Mouse (Mus musculus): ENCODE results near the gene Kri1. TPM values are rescaled to one million over a fixed set of nuclear protein-coding genes. Genes with fewer than 3 reads are reported as not detected.

Gene Kri1
- total and polyA plus RNA-seq, 3 experiments: 76.1 to 233 (median 199) TPM

DNA sequence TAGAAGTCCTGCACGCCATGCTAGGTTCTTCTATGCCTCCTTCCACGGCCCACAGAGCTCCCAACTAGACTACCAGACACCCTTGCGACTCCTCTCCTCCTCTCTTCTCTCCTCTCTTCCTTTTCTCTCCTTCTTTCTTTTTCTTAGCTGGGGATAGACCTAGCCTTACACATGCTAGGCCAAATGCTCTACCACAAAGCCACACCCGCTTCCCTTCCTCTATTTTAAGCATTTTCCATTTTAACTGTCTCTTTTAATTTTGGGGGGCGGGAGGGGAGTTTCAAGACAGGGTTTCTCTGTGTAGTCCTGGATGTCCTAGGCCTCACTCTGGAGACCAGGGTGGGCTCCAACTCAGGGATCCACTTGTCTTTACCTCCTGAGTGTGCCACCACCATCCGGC, 31.0 kb upstream of the Kri1 start (continued):
- 0 out of 2 replicates have a peak, but pooled peaks have one; percentile 43 for TF ChIP-seq HCFC1 (IDR thresholded peaks at IDR 0.05; ENCODE audit: low read depth, low read length)
- TF ChIP-seq EP300 (IDR thresholded peaks at IDR 0.05; ENCODE audit: low read depth in 1 of 2, low read length in 2 of 2): peak; percentile 40 to 58; a peak in 3 of 4 replicates
- TF ChIP-seq GATA1 (IDR thresholded peaks at IDR 0.05; ENCODE audit: low read depth, low read length): 0 out of 2 replicates have a peak, but pooled peaks have one; percentile 1
- TF ChIP-seq ZMIZ1 (IDR thresholded peaks at IDR 0.05; ENCODE audit: low read depth, low read length): no peak
- TF ChIP-seq ZKSCAN1 (IDR thresholded peaks at IDR 0.05; ENCODE audit: low read depth, low read length): no peak
- no peak for TF ChIP-seq KAT2A (conservative IDR thresholded peaks at IDR 0.05; ENCODE audit: low read depth, low read length)
- TF ChIP-seq MAX (IDR thresholded peaks at IDR 0.05; ENCODE audit: low read length): no peak

DNA sequence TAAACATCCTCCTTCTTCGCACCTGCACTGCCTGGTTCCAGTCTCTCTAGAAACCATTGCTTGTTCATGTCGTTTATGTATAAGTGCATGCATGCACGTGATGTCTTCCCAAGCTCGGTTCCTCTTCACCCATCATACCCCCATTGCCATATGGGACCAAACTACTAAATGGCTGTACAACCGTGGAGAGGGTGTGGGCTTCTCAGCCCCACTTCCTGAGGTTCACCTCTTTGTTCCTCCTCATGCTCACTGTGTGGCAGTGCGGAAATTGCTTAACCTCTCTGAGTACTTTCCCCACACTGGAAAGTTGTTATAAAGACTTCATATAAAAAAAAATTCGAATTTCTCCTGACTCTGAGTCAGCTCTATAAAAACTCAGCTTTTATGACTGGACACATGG, 28.9 kb upstream of the Kri1 start:
- H3K79me2 ChIP-seq (ENCODE audit: control insufficient read depth, insufficient read depth, low read length, poor library complexity): peaks cover 7% of the 10 kb centered on the region
- DNase-seq (ENCODE audit: low read depth, low spot score): no peak
- no peak overlapping the region for H3K9ac ChIP-seq (ENCODE audit: control insufficient read depth, low read depth, low read length, poor library complexity, severe bottlenecking)
- H3K36me3 ChIP-seq (ENCODE audit: control insufficient read depth in 1 of 2, insufficient read depth in 2 of 2, low read length in 2 of 2): peaks cover 0 to 24% of the 10 kb centered on the region in 2 experiments; a peak in 2 of 4 replicates
- peaks cover 16 to 29% of the 10 kb centered on the region in 2 experiments for H3K4me1 ChIP-seq (ENCODE audit: control insufficient read depth in 1 of 2, insufficient read depth in 2 of 2, low read length in 2 of 2)
- H3K27me3 ChIP-seq (ENCODE audit: control insufficient read depth in 1 of 2, insufficient read depth in 2 of 2, low read length in 2 of 2): no peaks in the 10 kb centered on the region
- no peaks in the 10 kb centered on the region for H3K9me3 ChIP-seq (replicated peaks; ENCODE audit: insufficient read depth, low read length)
- TF ChIP-seq CHD2 (IDR thresholded peaks at IDR 0.05; ENCODE audit: low read length) (no peak), USF1 (IDR thresholded peaks at IDR 0.05; ENCODE audit: low read depth, low read length) (no peak), GABPA (IDR thresholded peaks at IDR 0.05; ENCODE audit: low read depth, low read length) (no peak), ELF1 (IDR thresholded peaks at IDR 0.05; ENCODE audit: low read depth, low read length) (no peak), NRF1 (IDR thresholded peaks at IDR 0.05; ENCODE audit: insufficient read depth, low read depth, low read length, poor library complexity, severe bottlenecking) (no peak), RCOR1 (IDR thresholded peaks at IDR 0.05; ENCODE audit: low read depth, low read length) (no peak)
- H3K4me3 ChIP-seq (ENCODE audit: control insufficient read depth in 1 of 2, insufficient read depth in 1 of 2, low read depth in 2 of 2, low read length in 2 of 2): no peak overlapping the region
- H3K27ac ChIP-seq (ENCODE audit: control insufficient read depth, low read depth, low read length): no peak overlapping the region

DNA sequence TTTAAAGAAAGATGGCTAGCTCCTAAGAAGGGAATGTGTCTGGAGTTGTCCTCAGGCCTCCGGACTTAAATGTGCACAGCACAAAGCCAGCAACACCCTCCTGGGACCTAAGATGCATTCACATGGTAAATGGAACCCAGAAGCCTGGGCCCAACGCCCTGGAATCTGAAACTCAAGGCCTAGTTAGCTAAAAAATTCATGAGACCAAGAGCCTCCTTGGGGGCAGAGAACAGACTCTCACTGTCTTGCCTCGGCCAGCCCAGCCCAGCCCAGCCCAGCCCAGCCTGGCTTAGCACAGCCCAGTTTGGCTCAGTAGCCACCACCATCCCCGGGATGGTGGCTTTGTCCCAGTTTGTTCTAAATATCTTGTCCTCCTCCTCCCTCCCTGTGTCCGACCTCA, 27.7 kb upstream of the Kri1 start:
- Histone ChIP-seq H3K9ac (ENCODE audit: control insufficient read depth, low read depth, low read length, poor library complexity, severe bottlenecking) (no peak overlapping the region), H3K27me3 (ENCODE audit: control insufficient read depth in 1 of 2, insufficient read depth in 2 of 2, low read length in 2 of 2) (no peaks in the 10 kb centered on the region), H3K9me3 (replicated peaks; ENCODE audit: insufficient read depth, low read length) (no peaks in the 10 kb centered on the region), H3K36me3 (ENCODE audit: control insufficient read depth in 1 of 2, insufficient read depth in 2 of 2, low read length in 2 of 2) (peaks cover 0 to 22% of the 10 kb centered on the region in 2 experiments; a peak in 2 of 4 replicates), H3K79me2 (ENCODE audit: control insufficient read depth, insufficient read depth, low read length, poor library complexity) (no peaks in the 10 kb centered on the region), H3K4me3 (ENCODE audit: control insufficient read depth in 1 of 2, insufficient read depth in 1 of 2, low read depth in 2 of 2, low read length in 2 of 2) (no peak overlapping the region), H3K4me1 (ENCODE audit: control insufficient read depth in 1 of 2, insufficient read depth in 2 of 2, low read length in 2 of 2) (peaks cover 14 to 27% of the 10 kb centered on the region in 2 experiments), H3K27ac (ENCODE audit: control insufficient read depth, low read depth, low read length) (no peak overlapping the region)
- DNase-seq (ENCODE audit: low read depth, low spot score): no peak
- TF ChIP-seq CHD1 (IDR thresholded peaks at IDR 0.05; ENCODE audit: low read depth, low read length): no peak
- TF ChIP-seq EP300 (IDR thresholded peaks at IDR 0.05; ENCODE audit: low read depth in 1 of 2, low read length in 2 of 2): no peak
- TF ChIP-seq POLR2AphosphoS2 (IDR thresholded peaks at IDR 0.05; ENCODE audit: low read length): no peak
- no peak for TF ChIP-seq TAL1 (IDR thresholded peaks at IDR 0.05; ENCODE audit: low read length)
- no peak for TF ChIP-seq ZC3H11A (IDR thresholded peaks at IDR 0.05; ENCODE audit: low read depth, low read length)
- no peak for TF ChIP-seq MAFK (IDR thresholded peaks at IDR 0.05; ENCODE audit: borderline replicate concordance, low read depth, low read length)
- no peak for TF ChIP-seq SIN3A (IDR thresholded peaks at IDR 0.05; ENCODE audit: low read length)
- no peak for TF ChIP-seq KAT2A (conservative IDR thresholded peaks at IDR 0.05; ENCODE audit: low read depth, low read length)
- no peak for TF ChIP-seq JUND (IDR thresholded peaks at IDR 0.05; ENCODE audit: low read depth, low read length)
- TF ChIP-seq E2F4 (IDR thresholded peaks at IDR 0.05; ENCODE audit: borderline replicate concordance, low read depth, low read length): no peak
- no peak for TF ChIP-seq POLR2AphosphoS5 (IDR thresholded peaks at IDR 0.05; ENCODE audit: borderline replicate concordance, low read depth, low read length)
- no peak for TF ChIP-seq MAX (IDR thresholded peaks at IDR 0.05; ENCODE audit: low read length)
- TF ChIP-seq TBP (IDR thresholded peaks at IDR 0.05; ENCODE audit: low read depth, low read length): no peak
- no peak for TF ChIP-seq UBTF (IDR thresholded peaks at IDR 0.05; ENCODE audit: borderline replicate concordance, insufficient read depth, low read depth, low read length)
- no peak for TF ChIP-seq HCFC1 (IDR thresholded peaks at IDR 0.05; ENCODE audit: low read depth, low read length)

All from MEL (cell line).